Mouse (Mus musculus): ENCODE results near the gene Gabra2. TPM values are rescaled to one million over a fixed set of nuclear protein-coding genes. Genes with fewer than 3 reads are reported as not detected.
A peak's percentile ranks its signal among the peaks of the same experiment; 100 is the strongest.

The Gabra2 gene
- polyA plus RNA-seq (2012; rRNA removed), result 11.7 and 16.0 TPM in 2 replicates

DNA sequence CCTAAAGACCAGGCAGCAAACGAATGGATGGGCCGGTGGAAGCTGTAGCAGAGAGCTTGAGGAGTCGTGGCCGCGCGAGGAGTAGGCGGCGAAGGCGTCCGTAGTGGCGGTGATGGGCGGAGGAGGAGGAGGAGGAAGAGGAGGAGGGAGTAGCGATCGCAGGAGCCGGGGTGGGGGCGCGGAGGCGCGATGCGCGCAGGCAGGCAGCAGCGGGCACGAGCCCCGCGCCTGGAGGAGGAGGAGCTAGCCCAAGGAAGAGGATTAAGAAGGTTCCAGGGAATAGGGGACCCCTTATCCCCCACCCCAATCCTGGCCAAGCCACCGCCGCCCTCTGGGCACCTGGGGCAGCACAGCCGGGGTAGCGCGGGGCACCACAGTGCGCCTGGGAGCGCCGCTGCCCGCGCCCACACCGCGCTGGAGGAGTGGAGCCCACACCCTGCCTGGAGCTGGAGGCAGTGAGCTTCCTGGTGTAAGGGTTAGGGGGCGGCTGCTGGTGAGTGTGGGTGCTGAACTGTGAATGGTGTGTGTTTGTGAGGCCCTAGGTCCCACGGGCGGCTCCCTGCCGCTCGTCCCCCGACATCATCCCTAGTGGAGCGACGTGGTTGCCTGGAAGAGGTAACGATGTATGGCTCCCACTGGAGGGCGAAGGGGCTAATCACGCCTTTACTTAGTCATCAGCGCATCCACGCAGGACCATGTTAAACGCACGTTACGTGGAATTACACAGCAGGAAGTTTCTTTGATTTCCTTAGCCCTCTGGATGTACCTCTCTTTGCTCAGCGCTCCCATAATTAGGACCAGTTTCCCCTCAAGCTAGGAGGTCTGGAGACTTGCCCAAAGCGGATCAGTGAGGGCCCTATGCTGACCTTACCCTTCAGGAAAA lies at the start of gene Gabra2:
Gene Gabra2 (minus strand): TSS at position 125 of the 883 bp plus-strand sequence.
- TF ChIP-seq POLR2A (IDR thresholded peaks at IDR 0.05; ENCODE audit: borderline replicate concordance, extremely low read depth, insufficient read depth, insufficient read length, poor library complexity, severe bottlenecking), result peak; percentile 37; the same call in 1 of the 2 replicates
- peak; percentile 52; the same call in 1 of the 2 replicates for TF ChIP-seq CTCF (IDR thresholded peaks at IDR 0.05; ENCODE audit: borderline replicate concordance, extremely low read depth, insufficient read depth, insufficient read length)
- peak; percentile 90 for DNase-seq (ENCODE audit: low read depth)

GRCm38 (mm10) chr5:71136691-71137090 lies 41.0 kb upstream of the Gabra2 start:
- TF ChIP-seq CTCF (IDR thresholded peaks at IDR 0.05; ENCODE audit: borderline replicate concordance, extremely low read depth, insufficient read depth, insufficient read length) (no peak), POLR2A (IDR thresholded peaks at IDR 0.05; ENCODE audit: borderline replicate concordance, extremely low read depth, insufficient read depth, insufficient read length, poor library complexity, severe bottlenecking) (no peak)
- DNase-seq (ENCODE audit: low read depth), result no peak

DNA sequence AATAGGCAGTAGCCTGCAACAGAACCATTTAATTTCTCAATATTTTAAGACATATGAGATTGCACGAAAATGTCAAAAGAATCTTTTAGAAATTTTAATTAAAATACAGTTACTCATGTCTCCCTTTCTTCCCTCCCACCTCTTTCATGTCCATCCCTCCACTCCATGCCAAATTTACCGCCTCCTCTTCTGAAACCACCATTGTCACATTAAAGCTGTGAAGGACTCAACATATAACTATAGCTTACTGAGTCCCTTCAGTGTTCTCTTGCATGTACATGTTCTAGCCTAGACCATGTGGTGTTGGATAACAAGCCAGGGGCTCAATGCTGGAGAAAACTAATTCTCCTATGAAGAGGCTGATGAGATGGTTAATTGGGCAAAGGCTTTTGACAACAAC lies 40.2 kb upstream of the Gabra2 start:
- DNase-seq (ENCODE audit: low read depth), result no peak
- TF ChIP-seq CTCF (IDR thresholded peaks at IDR 0.05; ENCODE audit: borderline replicate concordance, extremely low read depth, insufficient read depth, insufficient read length) (no peak), POLR2A (IDR thresholded peaks at IDR 0.05; ENCODE audit: borderline replicate concordance, extremely low read depth, insufficient read depth, insufficient read length, poor library complexity, severe bottlenecking) (no peak)

DNA sequence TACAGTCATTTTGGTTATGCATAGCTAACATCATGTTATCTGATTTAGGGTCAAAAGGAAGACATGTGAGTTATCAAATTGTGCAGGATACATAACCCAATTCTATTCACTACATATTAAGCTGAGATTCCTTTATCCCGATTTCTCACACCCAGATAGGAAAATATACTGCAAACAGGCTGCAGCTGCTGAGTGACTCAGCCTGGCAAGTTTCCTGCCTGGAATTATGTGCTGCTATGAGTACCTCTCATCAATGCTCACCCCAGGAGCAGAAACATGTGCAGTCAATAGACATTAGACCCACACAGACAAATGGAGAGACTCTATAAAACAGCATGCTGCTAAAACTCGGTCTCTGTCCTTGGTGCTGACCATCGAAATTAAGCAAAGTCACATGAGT lies 32.1 kb upstream of the Gabra2 start:
- TF ChIP-seq CTCF (IDR thresholded peaks at IDR 0.05; ENCODE audit: borderline replicate concordance, extremely low read depth, insufficient read depth, insufficient read length), result no peak
- peak; percentile 24 for DNase-seq (ENCODE audit: low read depth)

GRCm38 (mm10) chr5:71115216-71115615 lies 19.6 kb upstream of the Gabra2 start:
- DNase-seq (ENCODE audit: low read depth), result peak; percentile 26
- no peak for TF ChIP-seq CTCF (IDR thresholded peaks at IDR 0.05; ENCODE audit: borderline replicate concordance, extremely low read depth, insufficient read depth, insufficient read length)
- no peak for TF ChIP-seq POLR2A (IDR thresholded peaks at IDR 0.05; ENCODE audit: borderline replicate concordance, extremely low read depth, insufficient read depth, insufficient read length, poor library complexity, severe bottlenecking)

DNA sequence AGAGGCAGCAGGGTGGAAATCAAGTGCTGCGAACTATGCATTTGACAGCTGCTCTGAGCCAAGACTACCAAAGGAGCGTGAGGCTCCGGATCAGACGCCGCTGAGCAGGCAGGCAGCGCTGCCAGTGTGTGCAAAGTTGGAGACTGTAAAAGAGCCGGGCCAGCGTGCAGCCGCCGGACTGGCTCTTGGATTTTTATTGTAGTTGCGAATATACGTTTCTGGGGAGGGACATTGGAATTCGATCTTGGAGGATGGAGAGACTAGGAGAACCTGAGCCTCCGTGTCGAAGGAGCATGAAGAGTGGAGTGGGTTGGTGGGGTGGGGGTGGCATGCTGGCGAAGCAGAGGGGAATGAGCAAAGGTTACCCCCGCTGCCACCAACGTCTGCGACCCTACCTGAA lies 469 bp downstream of the Gabra2 start:
- TF ChIP-seq CTCF (IDR thresholded peaks at IDR 0.05; ENCODE audit: borderline replicate concordance, extremely low read depth, insufficient read depth, insufficient read length) (no peak), POLR2A (IDR thresholded peaks at IDR 0.05; ENCODE audit: borderline replicate concordance, extremely low read depth, insufficient read depth, insufficient read length, poor library complexity, severe bottlenecking) (no peak)
- peak; percentile 89 for DNase-seq (ENCODE audit: low read depth)

DNA sequence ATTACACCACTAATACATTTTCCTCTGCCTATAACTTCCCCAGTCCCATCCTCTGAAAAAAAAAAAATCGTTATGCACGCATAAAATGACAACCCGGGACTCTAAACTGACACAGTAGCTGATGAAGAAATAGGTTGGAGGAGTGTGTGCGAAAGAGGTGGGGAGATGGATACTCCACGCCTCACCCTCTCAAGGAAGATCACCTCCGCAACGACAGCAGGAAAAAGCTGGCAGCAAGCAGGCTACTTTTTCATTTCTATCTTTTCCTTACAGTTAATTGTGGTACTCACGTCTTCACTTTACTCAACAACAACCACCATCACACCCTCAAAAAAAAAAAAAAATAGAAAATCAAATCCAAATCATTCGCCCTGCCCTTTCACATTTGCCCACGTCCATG lies 873 bp downstream of the Gabra2 start:
- no peak for DNase-seq (ENCODE audit: low read depth)
- TF ChIP-seq POLR2A (IDR thresholded peaks at IDR 0.05; ENCODE audit: borderline replicate concordance, extremely low read depth, insufficient read depth, insufficient read length, poor library complexity, severe bottlenecking) (no peak), CTCF (IDR thresholded peaks at IDR 0.05; ENCODE audit: borderline replicate concordance, extremely low read depth, insufficient read depth, insufficient read length) (no peak)

GRCm38 (mm10) chr5:71093807-71094206 lies 1.8 kb downstream of the Gabra2 start:
- DNase-seq (ENCODE audit: low read depth), result peak; percentile 76
- peak; percentile 43; the same call in 1 of the 2 replicates for TF ChIP-seq CTCF (IDR thresholded peaks at IDR 0.05; ENCODE audit: borderline replicate concordance, extremely low read depth, insufficient read depth, insufficient read length)
- no peak for TF ChIP-seq POLR2A (IDR thresholded peaks at IDR 0.05; ENCODE audit: borderline replicate concordance, extremely low read depth, insufficient read depth, insufficient read length, poor library complexity, severe bottlenecking)

DNA sequence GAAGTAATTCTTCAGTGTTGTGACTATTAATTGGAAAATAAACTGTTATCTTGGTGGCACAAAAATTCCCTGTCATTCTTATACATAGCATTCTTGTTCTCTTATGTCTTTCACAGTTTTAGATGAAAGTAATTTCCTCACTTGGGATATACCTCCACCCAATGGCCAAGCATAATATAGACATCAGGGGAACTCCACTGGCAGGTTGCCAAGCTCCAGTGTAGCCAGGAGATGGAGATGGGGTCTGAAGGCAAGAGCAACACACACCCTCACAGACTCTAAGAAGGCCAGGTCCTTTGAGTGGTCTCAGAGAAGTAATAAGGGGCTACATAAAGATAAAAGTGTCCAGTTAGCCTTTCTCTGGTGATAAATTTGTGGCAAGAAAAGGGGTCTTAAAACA lies 3.2 kb downstream of the Gabra2 start:
- no peak for TF ChIP-seq POLR2A (IDR thresholded peaks at IDR 0.05; ENCODE audit: borderline replicate concordance, extremely low read depth, insufficient read depth, insufficient read length, poor library complexity, severe bottlenecking)
- TF ChIP-seq CTCF (IDR thresholded peaks at IDR 0.05; ENCODE audit: borderline replicate concordance, extremely low read depth, insufficient read depth, insufficient read length), result peak; percentile 46; the same call in 1 of the 2 replicates
- peak; percentile 87 for DNase-seq (ENCODE audit: low read depth)

DNA sequence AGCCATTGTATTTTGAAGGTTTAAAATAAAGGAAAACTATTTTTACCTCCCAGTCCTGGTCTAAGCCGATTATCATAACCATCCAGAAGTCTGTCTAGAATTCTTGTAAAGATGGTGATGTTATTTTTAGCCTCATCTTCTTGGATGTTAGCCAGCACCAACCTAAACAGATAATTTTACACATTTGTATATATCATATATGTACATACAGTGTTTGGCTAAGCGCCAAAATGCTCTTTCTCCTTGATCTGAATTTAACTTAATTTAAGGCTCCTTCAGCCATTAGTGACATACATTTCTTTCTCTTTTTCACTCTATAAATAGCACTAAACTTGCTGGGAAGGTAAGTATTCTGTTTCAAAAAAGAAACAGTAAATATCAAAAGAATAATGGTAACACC lies 3.7 kb downstream of the Gabra2 start:
- TF ChIP-seq POLR2A (IDR thresholded peaks at IDR 0.05; ENCODE audit: borderline replicate concordance, extremely low read depth, insufficient read depth, insufficient read length, poor library complexity, severe bottlenecking), result no peak
- no peak for TF ChIP-seq CTCF (IDR thresholded peaks at IDR 0.05; ENCODE audit: borderline replicate concordance, extremely low read depth, insufficient read depth, insufficient read length)
- DNase-seq (ENCODE audit: low read depth), result peak; percentile 50

- TF ChIP-seq POLR2A (IDR thresholded peaks at IDR 0.05; ENCODE audit: borderline replicate concordance, extremely low read depth, insufficient read depth, insufficient read length, poor library complexity, severe bottlenecking), result no peak
- no peak for TF ChIP-seq CTCF (IDR thresholded peaks at IDR 0.05; ENCODE audit: borderline replicate concordance, extremely low read depth, insufficient read depth, insufficient read length)
- DNase-seq (ENCODE audit: low read depth), result no peak
Measured at GRCm38 (mm10) chr5:71078861-71079260, 16.8 kb downstream of the Gabra2 start.

DNA sequence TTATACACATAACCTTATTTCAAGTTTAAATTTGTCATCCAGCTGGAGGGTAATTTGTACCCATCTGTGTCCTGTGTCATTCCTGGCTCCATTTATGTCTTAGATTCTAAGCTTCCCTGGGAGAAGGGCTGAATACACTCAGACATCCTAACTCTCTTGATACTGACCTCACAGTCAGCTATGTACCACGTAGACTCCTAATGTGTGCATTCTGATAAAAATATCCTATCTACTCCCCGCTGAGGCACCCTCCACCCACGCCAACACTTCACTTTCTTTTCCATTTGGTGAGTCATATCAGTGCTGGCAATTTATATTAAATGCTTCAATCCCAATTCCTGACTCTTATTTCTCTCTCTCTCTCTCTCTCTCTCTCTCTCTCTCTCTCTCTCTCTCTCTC lies 34.0 kb downstream of the Gabra2 start:
- DNase-seq (ENCODE audit: low read depth), result peak; percentile 12
- TF ChIP-seq CTCF (IDR thresholded peaks at IDR 0.05; ENCODE audit: borderline replicate concordance, extremely low read depth, insufficient read depth, insufficient read length) (no peak), POLR2A (IDR thresholded peaks at IDR 0.05; ENCODE audit: borderline replicate concordance, extremely low read depth, insufficient read depth, insufficient read length, poor library complexity, severe bottlenecking) (no peak)

All from brain, embryonic 14.5 days (tissue).